Mouse (Mus musculus) forebrain, embryonic 15.5 days (tissue): ENCODE measurements at regions not wholly inside any gene's neighbourhood (a gene's known extent, or its start where the extent isn't known, plus 50 kb on each side); places are given as distances from the start of the nearest gene placed in this dataset.

Experiments
- ATAC-seq: fragments of 200-750 bp; cut with Nextera tagmentation; replicated peaks from 2 replicates; pipeline ENCODE4 v1.8.0; 2017; ENCODE audit warnings: mild to moderate bottlenecking, moderate TSS enrichment, moderate library complexity
- H3K27ac ChIP-seq: fragments of 300-500 bp; sonication (generic); replicated peaks from 2 replicates; pipeline ENCODE4 v1.5.1; 2015; ENCODE audit warnings: mild to moderate bottlenecking, inconsistent platforms
- H3K27me3 ChIP-seq: fragments of 300-500 bp; sonication (generic); 2 replicates; pipeline ENCODE4 v1.6.1; 2015; ENCODE audit warnings: inconsistent platforms
- H3K36me3 ChIP-seq: fragments of 300-500 bp; sonication (generic); 2 replicates; pipeline ENCODE4 v1.6.1; 2015; ENCODE audit warnings: mild to moderate bottlenecking, inconsistent platforms
- H3K4me1 ChIP-seq: fragments of 300-500 bp; sonication (generic); 2 replicates; pipeline ENCODE4 v1.6.1; 2015; ENCODE audit warnings: inconsistent platforms
- H3K4me2 ChIP-seq: fragments of 300-500 bp; sonication (generic); replicated peaks from 2 replicates; pipeline ENCODE4 v1.6.1; 2015; ENCODE audit warnings: mild to moderate bottlenecking, inconsistent platforms
- H3K4me3 ChIP-seq: fragments of 300-500 bp; sonication (generic); 2 replicates; pipeline ENCODE4 v1.5.1; 2015; ENCODE audit warnings: mild to moderate bottlenecking, inconsistent platforms
- H3K9ac ChIP-seq: fragments of 300-500 bp; sonication (generic); replicated peaks from 2 replicates; pipeline ENCODE4 v1.6.1; 2015; ENCODE audit warnings: mild to moderate bottlenecking, inconsistent platforms
- H3K9me3 ChIP-seq: fragments of 300-500 bp; sonication (generic); 2 replicates; pipeline ENCODE4 v1.6.1; 2016; ENCODE audit warnings: inconsistent platforms
- WGBS: fragments of 180-500 bp; shearing (Covaris S2); methylation state at CpG from one replicate; pipeline ENCODE4 v1.1.7; 2015; ENCODE audit warnings: mixed read lengths; 5-methylcytosine and 5-hydroxymethylcytosine counted together

- Histone ChIP-seq H3K27me3 (no peaks in the 10 kb centered on the region), H3K9ac (no peak overlapping the region), H3K27ac (no peak overlapping the region), H3K4me1 (0 out of 2 replicates have a peak, but pooled peaks cover 2% of the 10 kb centered on the region), H3K4me2 (no peak overlapping the region), H3K9me3 (no peaks in the 10 kb centered on the region), H3K4me3 (no peak overlapping the region), H3K36me3 (no peaks in the 10 kb centered on the region)
- ATAC-seq = no peak
- 33% methylated on average over 10 of the region's 10 CpGs for WGBS
Measured at GRCm38 (mm10) chr14:80492043-80492900, 508.4 kb downstream of the Olfm4 start.

- H3K9me3 ChIP-seq = no peaks in the 10 kb centered on the region
- ATAC-seq = no peak
Measured at GRCm38 (mm10) chr14:80492901-80493279, 509.0 kb downstream of the Olfm4 start.

GRCm38 (mm10) chr14:80504351-80504750 is 520.5 kb downstream of the Olfm4 start:
- H3K9me3 ChIP-seq = no peaks in the 10 kb centered on the region
- ATAC-seq = no peak
- no peaks in the 10 kb centered on the region for H3K27me3 ChIP-seq
- no peak overlapping the region for H3K4me2 ChIP-seq
- no peaks in the 10 kb centered on the region for H3K4me1 ChIP-seq
- H3K9ac ChIP-seq = no peak overlapping the region
- H3K27ac ChIP-seq = no peak overlapping the region
- H3K36me3 ChIP-seq = no peaks in the 10 kb centered on the region
- 87% methylated on average over 2 of the region's 2 CpGs for WGBS
- no peak overlapping the region for H3K4me3 ChIP-seq

More at GRCm38 (mm10) chr14:80492901-80493279, 509.0 kb downstream of the Olfm4 start:
- H3K4me3 ChIP-seq = no peak overlapping the region
- H3K4me2 ChIP-seq = no peak overlapping the region
- 0 out of 2 replicates have a peak, but pooled peaks cover 2% of the 10 kb centered on the region for H3K4me1 ChIP-seq
- H3K9ac ChIP-seq = no peak overlapping the region
- 63% methylated on average over 4 of the region's 4 CpGs for whole genome bisulfite sequencing
- H3K27ac ChIP-seq = no peak overlapping the region
- H3K36me3 ChIP-seq = no peaks in the 10 kb centered on the region
- H3K27me3 ChIP-seq = no peaks in the 10 kb centered on the region

GRCm38 (mm10) chr14:80516626-80517025 is 532.7 kb downstream of the Olfm4 start:
- 99% methylated on average over 2 of the region's 2 CpGs for WGBS
- Histone ChIP-seq H3K9ac (no peak overlapping the region), H3K27me3 (no peaks in the 10 kb centered on the region), H3K4me2 (no peak overlapping the region), H3K27ac (no peak overlapping the region), H3K4me3 (no peak overlapping the region), H3K9me3 (no peaks in the 10 kb centered on the region), H3K36me3 (no peaks in the 10 kb centered on the region), H3K4me1 (no peaks in the 10 kb centered on the region)
- no peak for ATAC-seq

- Histone ChIP-seq H3K36me3 (no peaks in the 10 kb centered on the region), H3K27me3 (no peaks in the 10 kb centered on the region), H3K9me3 (no peaks in the 10 kb centered on the region), H3K4me3 (no peak overlapping the region), H3K27ac (no peak overlapping the region), H3K9ac (no peak overlapping the region), H3K4me1 (no peaks in the 10 kb centered on the region), H3K4me2 (no peak overlapping the region)
- ATAC-seq = no peak
- WGBS = 66% methylated on average over 1 of the region's 1 CpGs
Measured at GRCm38 (mm10) chr14:80521216-80521615, 537.3 kb downstream of the Olfm4 start.

- Histone ChIP-seq H3K4me3 (no peak overlapping the region), H3K27ac (no peak overlapping the region), H3K36me3 (no peaks in the 10 kb centered on the region), H3K4me2 (no peak overlapping the region), H3K9ac (no peak overlapping the region), H3K4me1 (no peaks in the 10 kb centered on the region), H3K27me3 (no peaks in the 10 kb centered on the region), H3K9me3 (no peaks in the 10 kb centered on the region)
- ATAC-seq = no peak
- WGBS = 74% methylated on average over 1 of the region's 1 CpGs
Measured at GRCm38 (mm10) chr14:80521631-80522030, 537.8 kb downstream of the Olfm4 start.

- no peaks in the 10 kb centered on the region for H3K4me1 ChIP-seq
- no peak overlapping the region for H3K27ac ChIP-seq
- H3K4me3 ChIP-seq = no peak overlapping the region
- no peak for ATAC-seq
- no peaks in the 10 kb centered on the region for H3K36me3 ChIP-seq
- no peaks in the 10 kb centered on the region for H3K27me3 ChIP-seq
- H3K9me3 ChIP-seq = no peaks in the 10 kb centered on the region
- 85% methylated on average over 3 of the region's 3 CpGs for whole genome bisulfite sequencing
- H3K9ac ChIP-seq = no peak overlapping the region
- no peak overlapping the region for H3K4me2 ChIP-seq
Measured at GRCm38 (mm10) chr14:80522536-80522935, 538.7 kb downstream of the Olfm4 start.

GRCm38 (mm10) chr14:80528419-80529028 is 544.6 kb downstream of the Olfm4 start:
- no peak overlapping the region for H3K4me2 ChIP-seq
- no peak overlapping the region for H3K27ac ChIP-seq
- H3K9ac ChIP-seq = no peak overlapping the region
- no peaks in the 10 kb centered on the region for H3K4me1 ChIP-seq
- H3K4me3 ChIP-seq = no peak overlapping the region
- H3K9me3 ChIP-seq = no peaks in the 10 kb centered on the region
- H3K36me3 ChIP-seq = no peaks in the 10 kb centered on the region
- 12% methylated on average over 9 of the region's 9 CpGs for whole genome bisulfite sequencing
- H3K27me3 ChIP-seq = no peaks in the 10 kb centered on the region
- ATAC-seq = no peak

GRCm38 (mm10) chr14:80536044-80536745 is 552.3 kb downstream of the Olfm4 start:
- WGBS = 14% methylated on average over 7 of the region's 7 CpGs
- no peaks in the 10 kb centered on the region for H3K36me3 ChIP-seq
- no peaks in the 10 kb centered on the region for H3K27me3 ChIP-seq
- no peak overlapping the region for H3K27ac ChIP-seq
- no peak overlapping the region for H3K9ac ChIP-seq
- ATAC-seq = peak; percentile 75
- H3K4me2 ChIP-seq = no peak overlapping the region
- no peaks in the 10 kb centered on the region for H3K9me3 ChIP-seq
- 0 out of 2 replicates have a peak, but pooled peaks cover 3% of the 10 kb centered on the region for H3K4me1 ChIP-seq
- no peak overlapping the region for H3K4me3 ChIP-seq

GRCm38 (mm10) chr14:80559950-80560349 is 576.1 kb downstream of the Olfm4 start:
- no peak for ATAC-seq
- H3K4me3 ChIP-seq = no peak overlapping the region
- H3K27ac ChIP-seq = no peak overlapping the region
- H3K4me1 ChIP-seq = no peaks in the 10 kb centered on the region
- H3K9ac ChIP-seq = no peak overlapping the region
- no peak overlapping the region for H3K4me2 ChIP-seq
- H3K27me3 ChIP-seq = no peaks in the 10 kb centered on the region
- no peaks in the 10 kb centered on the region for H3K36me3 ChIP-seq
- H3K9me3 ChIP-seq = no peaks in the 10 kb centered on the region
- 60% methylated on average over 11 of the region's 11 CpGs for WGBS
